Mouse (Mus musculus): ENCODE measurements at regions not wholly inside any gene's neighbourhood (a gene's known extent, or its start where the extent isn't known, plus 50 kb on each side); places are given as distances from the start of the nearest gene placed in this dataset.

- Histone ChIP-seq H3K27ac (ENCODE audit: insufficient read depth, low read depth, low read length) (no peak overlapping the region), H3K4me1 (ENCODE audit: control insufficient read depth, insufficient read depth, low read length) (no peaks in the 10 kb centered on the region), H3K27me3 (replicated peaks; ENCODE audit: control insufficient read depth, insufficient read depth, low read length) (no peaks in the 10 kb centered on the region), H3K36me3 (ENCODE audit: control insufficient read depth, insufficient read depth, low read length) (no peaks in the 10 kb centered on the region), H3K4me3 (ENCODE audit: insufficient read depth, low read depth, low read length) (no peak overlapping the region)
- TF ChIP-seq POLR2A (IDR thresholded peaks at IDR 0.05; ENCODE audit: low read depth, low read length) (no peak), CTCF (conservative IDR thresholded peaks at IDR 0.05; ENCODE audit: insufficient read depth, insufficient read length, low read depth, low read length) (peak; percentile 83)
- WGBS: 61% methylated on average over 6 of the region's 6 CpGs
- DNase-seq: peak; percentile 45
These were observed 182.1 kb downstream of the Rap2a start for GRCm38 (mm10) chr14:120660321-120660781.

GRCm38 (mm10) chr14:120661111-120661510 lies 182.9 kb downstream of the Rap2a start:
- WGBS: 84% methylated on average over 5 of the region's 5 CpGs

GRCm38 (mm10) chr14:120669665-120670064 lies 191.4 kb downstream of the Rap2a start:
- no peak for DNase-seq
- WGBS: 82% methylated on average over 5 of the region's 5 CpGs
- TF ChIP-seq POLR2A (IDR thresholded peaks at IDR 0.05; ENCODE audit: low read depth, low read length) (no peak), CTCF (conservative IDR thresholded peaks at IDR 0.05; ENCODE audit: insufficient read depth, insufficient read length, low read depth, low read length) (no peak)
- Histone ChIP-seq H3K27ac (ENCODE audit: insufficient read depth, low read depth, low read length) (no peak overlapping the region), H3K36me3 (ENCODE audit: control insufficient read depth, insufficient read depth, low read length) (no peaks in the 10 kb centered on the region), H3K4me3 (ENCODE audit: insufficient read depth, low read depth, low read length) (no peak overlapping the region), H3K4me1 (ENCODE audit: control insufficient read depth, insufficient read depth, low read length) (no peaks in the 10 kb centered on the region), H3K27me3 (replicated peaks; ENCODE audit: control insufficient read depth, insufficient read depth, low read length) (no peaks in the 10 kb centered on the region; the same call in 1 of the 2 replicates)

More at GRCm38 (mm10) chr14:120661111-120661510, 182.9 kb downstream of the Rap2a start:
- no peaks in the 10 kb centered on the region for H3K36me3 ChIP-seq (ENCODE audit: control insufficient read depth, insufficient read depth, low read length)
- peak; percentile 5 for DNase-seq
- H3K27ac ChIP-seq (ENCODE audit: insufficient read depth, low read depth, low read length): no peak overlapping the region
- H3K4me1 ChIP-seq (ENCODE audit: control insufficient read depth, insufficient read depth, low read length): no peaks in the 10 kb centered on the region
- TF ChIP-seq CTCF (conservative IDR thresholded peaks at IDR 0.05; ENCODE audit: insufficient read depth, insufficient read length, low read depth, low read length): no peak
- H3K27me3 ChIP-seq (replicated peaks; ENCODE audit: control insufficient read depth, insufficient read depth, low read length): no peaks in the 10 kb centered on the region
- H3K4me3 ChIP-seq (ENCODE audit: insufficient read depth, low read depth, low read length): no peak overlapping the region

- H3K4me1 ChIP-seq (ENCODE audit: control insufficient read depth, insufficient read depth, low read length): no peaks in the 10 kb centered on the region
- no peaks in the 10 kb centered on the region; the same call in 1 of the 2 replicates for H3K27me3 ChIP-seq (replicated peaks; ENCODE audit: control insufficient read depth, insufficient read depth, low read length)
- H3K36me3 ChIP-seq (ENCODE audit: control insufficient read depth, insufficient read depth, low read length): no peaks in the 10 kb centered on the region
- no peak overlapping the region for H3K4me3 ChIP-seq (ENCODE audit: insufficient read depth, low read depth, low read length)
- DNase-seq: no peak
- WGBS: 88% methylated on average over 2 of the region's 2 CpGs
- no peak for TF ChIP-seq CTCF (conservative IDR thresholded peaks at IDR 0.05; ENCODE audit: insufficient read depth, insufficient read length, low read depth, low read length)
- H3K27ac ChIP-seq (ENCODE audit: insufficient read depth, low read depth, low read length): no peak overlapping the region
These were observed 197.5 kb downstream of the Rap2a start for GRCm38 (mm10) chr14:120675752-120676151.

GRCm38 (mm10) chr14:120678533-120678932 lies 200.3 kb downstream of the Rap2a start:
- no peak for DNase-seq
- no peaks in the 10 kb centered on the region for H3K4me1 ChIP-seq (ENCODE audit: control insufficient read depth, insufficient read depth, low read length)

GRCm38 (mm10) chr14:120679072-120679471 lies 200.8 kb downstream of the Rap2a start:
- Histone ChIP-seq H3K27ac (ENCODE audit: insufficient read depth, low read depth, low read length) (no peak overlapping the region), H3K4me1 (ENCODE audit: control insufficient read depth, insufficient read depth, low read length) (no peaks in the 10 kb centered on the region), H3K27me3 (replicated peaks; ENCODE audit: control insufficient read depth, insufficient read depth, low read length) (no peaks in the 10 kb centered on the region), H3K36me3 (ENCODE audit: control insufficient read depth, insufficient read depth, low read length) (no peaks in the 10 kb centered on the region), H3K4me3 (ENCODE audit: insufficient read depth, low read depth, low read length) (no peak overlapping the region)
- WGBS: 83% methylated on average over 2 of the region's 2 CpGs
- DNase-seq: no peak
- TF ChIP-seq POLR2A (IDR thresholded peaks at IDR 0.05; ENCODE audit: low read depth, low read length): no peak
- peak; percentile 20; the same call in 1 of the 2 replicates for TF ChIP-seq CTCF (conservative IDR thresholded peaks at IDR 0.05; ENCODE audit: insufficient read depth, insufficient read length, low read depth, low read length)

More at GRCm38 (mm10) chr14:120678533-120678932, 200.3 kb downstream of the Rap2a start:
- Histone ChIP-seq H3K36me3 (ENCODE audit: control insufficient read depth, insufficient read depth, low read length) (no peaks in the 10 kb centered on the region), H3K4me3 (ENCODE audit: insufficient read depth, low read depth, low read length) (no peak overlapping the region), H3K27me3 (replicated peaks; ENCODE audit: control insufficient read depth, insufficient read depth, low read length) (no peaks in the 10 kb centered on the region), H3K27ac (ENCODE audit: insufficient read depth, low read depth, low read length) (no peak overlapping the region)
- 86% methylated on average over 9 of the region's 9 CpGs for WGBS
- TF ChIP-seq POLR2A (IDR thresholded peaks at IDR 0.05; ENCODE audit: low read depth, low read length) (no peak), CTCF (conservative IDR thresholded peaks at IDR 0.05; ENCODE audit: insufficient read depth, insufficient read length, low read depth, low read length) (no peak)

GRCm38 (mm10) chr14:120680272-120680671 lies 202.0 kb downstream of the Rap2a start:
- no peak overlapping the region for H3K4me3 ChIP-seq (ENCODE audit: insufficient read depth, low read depth, low read length)
- WGBS: 80% methylated on average over 2 of the region's 2 CpGs
- no peaks in the 10 kb centered on the region for H3K27me3 ChIP-seq (replicated peaks; ENCODE audit: control insufficient read depth, insufficient read depth, low read length)
- TF ChIP-seq POLR2A (IDR thresholded peaks at IDR 0.05; ENCODE audit: low read depth, low read length): no peak
- no peak for TF ChIP-seq CTCF (conservative IDR thresholded peaks at IDR 0.05; ENCODE audit: insufficient read depth, insufficient read length, low read depth, low read length)
- H3K36me3 ChIP-seq (ENCODE audit: control insufficient read depth, insufficient read depth, low read length): no peaks in the 10 kb centered on the region
- no peaks in the 10 kb centered on the region for H3K4me1 ChIP-seq (ENCODE audit: control insufficient read depth, insufficient read depth, low read length)
- no peak overlapping the region for H3K27ac ChIP-seq (ENCODE audit: insufficient read depth, low read depth, low read length)
- DNase-seq: peak; percentile 10

Measured in kidney, adult 2 months (tissue).